Mouse (Mus musculus): Measurements from ENCODE around the gene Epdr1. TPM values are rescaled to one million over a fixed set of nuclear protein-coding genes. Genes with fewer than 3 reads are reported as not detected.

Epdr1 gene
- polyA plus RNA-seq (2015; fragmentation: Nextera tagmentation; extraction: Ambion mirVana), result 9.5 and 10.4 TPM in 2 replicates

GRCm38 (mm10) chr13:19619216-19619927, at the start of gene Epdr1:
Gene Epdr1 (minus strand): TSS chr13:19619927.
- Histone ChIP-seq H3K4me1 (ENCODE audit: control insufficient read depth, low read depth, low read length) (peaks cover 14% of the 10 kb centered on the region), H3K9ac (ENCODE audit: low read depth, low read length) (peak within 1 kb of the TSS; percentile 83), H3K4me2 (ENCODE audit: low read depth, low read length) (peak within 1 kb of the TSS; percentile 94), H3K9me3 (replicated peaks; ENCODE audit: control insufficient read depth, low read length) (no peaks in the 10 kb centered on the region), H3K4me3 (ENCODE audit: low read depth, low read length) (peak within 1 kb of the TSS; percentile 77), H3K27me3 (ENCODE audit: control insufficient read depth, insufficient read depth, low read depth, low read length) (peaks cover 14% of the 10 kb centered on the region), H3K36me3 (ENCODE audit: control insufficient read depth, insufficient read depth) (no peaks in the 10 kb centered on the region), H3K27ac (ENCODE audit: low read length) (peak within 1 kb of the TSS; percentile 68)
- WGBS (ENCODE audit: insufficient replicate concordance), result under 1% methylated on average over 46 of the region's 46 CpGs
- peak; percentile 62 for ATAC-seq (ENCODE audit: low read depth)

DNA sequence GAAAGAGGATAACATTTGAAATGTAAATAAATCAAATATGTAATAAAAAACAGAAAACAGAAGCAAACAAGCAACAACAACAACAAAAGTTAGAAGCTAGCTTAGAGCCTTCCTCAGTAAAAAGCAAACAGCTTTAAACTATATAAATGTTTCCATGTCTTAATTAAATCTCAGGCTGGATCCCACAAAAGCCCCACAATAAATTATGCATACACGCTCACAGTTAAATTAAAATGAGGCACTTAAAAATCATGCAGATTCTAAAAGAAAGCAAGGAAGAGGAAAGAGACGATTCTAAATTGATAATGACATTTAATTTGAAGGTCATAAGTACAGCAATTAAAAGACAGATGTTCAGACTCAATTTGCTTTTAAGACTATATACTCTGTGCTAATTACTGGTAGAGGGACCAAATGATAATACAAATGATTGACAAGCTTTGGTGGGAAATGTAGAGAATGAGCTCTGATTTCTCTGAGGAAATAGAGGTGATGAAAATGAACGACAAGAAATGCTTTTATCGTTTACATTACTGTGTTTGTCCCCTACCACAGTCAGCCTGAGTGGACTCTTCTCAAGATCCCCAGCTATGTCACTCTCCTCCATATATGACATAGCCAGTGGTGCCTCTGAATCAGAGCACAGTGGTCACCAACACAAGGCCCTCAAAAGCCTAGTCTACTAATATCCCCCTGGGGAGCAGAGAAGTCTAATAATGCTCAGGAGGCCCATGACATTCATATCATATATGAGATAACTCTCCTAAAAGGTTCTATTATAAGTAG, 48.8 kb upstream of the Epdr1 start:
- 62% methylated on average over 4 of the region's 4 CpGs for WGBS (ENCODE audit: insufficient replicate concordance)
- Histone ChIP-seq H3K27ac (ENCODE audit: low read length) (no peak overlapping the region), H3K27me3 (ENCODE audit: control insufficient read depth, insufficient read depth, low read depth, low read length) (no peaks in the 10 kb centered on the region), H3K9me3 (replicated peaks; ENCODE audit: control insufficient read depth, low read length) (no peaks in the 10 kb centered on the region), H3K36me3 (ENCODE audit: control insufficient read depth, insufficient read depth) (no peaks in the 10 kb centered on the region), H3K4me1 (ENCODE audit: control insufficient read depth, low read depth, low read length) (no peaks in the 10 kb centered on the region), H3K4me3 (ENCODE audit: low read depth, low read length) (no peak overlapping the region), H3K4me2 (ENCODE audit: low read depth, low read length) (no peak overlapping the region), H3K9ac (ENCODE audit: low read depth, low read length) (no peak overlapping the region)
- ATAC-seq (ENCODE audit: low read depth), result no peak

DNA sequence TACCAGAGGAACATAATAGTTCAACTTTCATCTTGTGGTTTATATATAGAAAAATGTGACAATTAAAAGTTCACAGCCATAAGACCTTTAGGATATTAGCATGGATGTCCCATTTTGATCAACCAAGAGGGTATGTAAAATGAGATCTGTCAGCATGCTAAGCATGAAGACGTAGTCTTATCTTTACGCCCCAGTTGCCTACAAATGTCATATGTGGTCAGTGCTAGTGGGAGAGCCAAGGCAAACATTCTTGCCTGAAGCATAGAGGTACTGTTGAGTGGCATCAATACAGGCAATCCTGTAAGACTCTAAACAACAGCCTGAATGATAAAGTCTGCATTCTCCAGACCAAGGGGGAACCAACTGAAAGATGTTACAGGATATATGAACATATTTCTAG, 32.7 kb upstream of the Epdr1 start:
- no peak overlapping the region for H3K4me2 ChIP-seq (ENCODE audit: low read depth, low read length)
- no peak overlapping the region for H3K9ac ChIP-seq (ENCODE audit: low read depth, low read length)
- peaks cover 7% of the 10 kb centered on the region for H3K4me1 ChIP-seq (ENCODE audit: control insufficient read depth, low read depth, low read length)
- H3K27me3 ChIP-seq (ENCODE audit: control insufficient read depth, insufficient read depth, low read depth, low read length), result no peaks in the 10 kb centered on the region
- H3K4me3 ChIP-seq (ENCODE audit: low read depth, low read length), result no peak overlapping the region
- 39% methylated on average over 2 of the region's 2 CpGs for WGBS (ENCODE audit: insufficient replicate concordance)
- no peaks in the 10 kb centered on the region for H3K9me3 ChIP-seq (replicated peaks; ENCODE audit: control insufficient read depth, low read length)
- no peak overlapping the region for H3K27ac ChIP-seq (ENCODE audit: low read length)
- no peaks in the 10 kb centered on the region for H3K36me3 ChIP-seq (ENCODE audit: control insufficient read depth, insufficient read depth)
- peak; percentile 64 for ATAC-seq (ENCODE audit: low read depth)

- H3K4me1 ChIP-seq (ENCODE audit: control insufficient read depth, low read depth, low read length), result peaks cover 7% of the 10 kb centered on the region
- no peaks in the 10 kb centered on the region for H3K36me3 ChIP-seq (ENCODE audit: control insufficient read depth, insufficient read depth)
- peak; percentile 97 for ATAC-seq (ENCODE audit: low read depth)
- H3K9ac ChIP-seq (ENCODE audit: low read depth, low read length), result no peak overlapping the region
- H3K27me3 ChIP-seq (ENCODE audit: control insufficient read depth, insufficient read depth, low read depth, low read length), result no peaks in the 10 kb centered on the region
- peak overlapping the region; percentile 48; the same call in 1 of the 2 replicates for H3K27ac ChIP-seq (ENCODE audit: low read length)
- H3K4me2 ChIP-seq (ENCODE audit: low read depth, low read length), result peak overlapping the region; percentile 30
- WGBS (ENCODE audit: insufficient replicate concordance), result 28% methylated on average over 2 of the region's 2 CpGs
- no peak overlapping the region for H3K4me3 ChIP-seq (ENCODE audit: low read depth, low read length)
- no peaks in the 10 kb centered on the region for H3K9me3 ChIP-seq (replicated peaks; ENCODE audit: control insufficient read depth, low read length)
These were observed 30.1 kb upstream of the Epdr1 start for GRCm38 (mm10) chr13:19649824-19650223.

GRCm38 (mm10) chr13:19644225-19644624, 24.5 kb upstream of the Epdr1 start:
- WGBS (ENCODE audit: insufficient replicate concordance), result 52% methylated on average over 2 of the region's 2 CpGs
- H3K9me3 ChIP-seq (replicated peaks; ENCODE audit: control insufficient read depth, low read length), result no peaks in the 10 kb centered on the region
- no peak for ATAC-seq (ENCODE audit: low read depth)
- no peak overlapping the region for H3K9ac ChIP-seq (ENCODE audit: low read depth, low read length)
- H3K36me3 ChIP-seq (ENCODE audit: control insufficient read depth, insufficient read depth), result no peaks in the 10 kb centered on the region
- no peak overlapping the region for H3K4me2 ChIP-seq (ENCODE audit: low read depth, low read length)
- H3K27ac ChIP-seq (ENCODE audit: low read length), result no peak overlapping the region
- H3K4me3 ChIP-seq (ENCODE audit: low read depth, low read length), result no peak overlapping the region
- no peaks in the 10 kb centered on the region; the same call in 1 of the 2 replicates for H3K27me3 ChIP-seq (ENCODE audit: control insufficient read depth, insufficient read depth, low read depth, low read length)
- peaks cover 3% of the 10 kb centered on the region for H3K4me1 ChIP-seq (ENCODE audit: control insufficient read depth, low read depth, low read length)

- no peak for ATAC-seq (ENCODE audit: low read depth)
These were observed 23.8 kb upstream of the Epdr1 start for GRCm38 (mm10) chr13:19643519-19643918.

GRCm38 (mm10) chr13:19640203-19640851, 20.6 kb upstream of the Epdr1 start:
- H3K27me3 ChIP-seq (ENCODE audit: control insufficient read depth, insufficient read depth, low read depth, low read length), result no peaks in the 10 kb centered on the region; the same call in 1 of the 2 replicates
- H3K9ac ChIP-seq (ENCODE audit: low read depth, low read length), result no peak overlapping the region
- no peak for ATAC-seq (ENCODE audit: low read depth)
- no peaks in the 10 kb centered on the region for H3K9me3 ChIP-seq (replicated peaks; ENCODE audit: control insufficient read depth, low read length)
- WGBS (ENCODE audit: insufficient replicate concordance), result 69% methylated on average over 2 of the region's 2 CpGs
- H3K4me2 ChIP-seq (ENCODE audit: low read depth, low read length), result no peak overlapping the region
- H3K4me1 ChIP-seq (ENCODE audit: control insufficient read depth, low read depth, low read length), result no peaks in the 10 kb centered on the region
- H3K4me3 ChIP-seq (ENCODE audit: low read depth, low read length), result no peak overlapping the region
- H3K27ac ChIP-seq (ENCODE audit: low read length), result no peak overlapping the region
- H3K36me3 ChIP-seq (ENCODE audit: control insufficient read depth, insufficient read depth), result no peaks in the 10 kb centered on the region

More at GRCm38 (mm10) chr13:19643519-19643918, 23.8 kb upstream of the Epdr1 start:
- Histone ChIP-seq H3K9me3 (replicated peaks; ENCODE audit: control insufficient read depth, low read length) (no peaks in the 10 kb centered on the region), H3K9ac (ENCODE audit: low read depth, low read length) (no peak overlapping the region), H3K4me3 (ENCODE audit: low read depth, low read length) (no peak overlapping the region), H3K36me3 (ENCODE audit: control insufficient read depth, insufficient read depth) (no peaks in the 10 kb centered on the region), H3K4me2 (ENCODE audit: low read depth, low read length) (no peak overlapping the region), H3K27me3 (ENCODE audit: control insufficient read depth, insufficient read depth, low read depth, low read length) (no peaks in the 10 kb centered on the region; the same call in 1 of the 2 replicates), H3K27ac (ENCODE audit: low read length) (no peak overlapping the region), H3K4me1 (ENCODE audit: control insufficient read depth, low read depth, low read length) (no peaks in the 10 kb centered on the region; the same call in 1 of the 2 replicates)
- WGBS (ENCODE audit: insufficient replicate concordance), result 44% methylated on average over 1 of the region's 1 CpGs

DNA sequence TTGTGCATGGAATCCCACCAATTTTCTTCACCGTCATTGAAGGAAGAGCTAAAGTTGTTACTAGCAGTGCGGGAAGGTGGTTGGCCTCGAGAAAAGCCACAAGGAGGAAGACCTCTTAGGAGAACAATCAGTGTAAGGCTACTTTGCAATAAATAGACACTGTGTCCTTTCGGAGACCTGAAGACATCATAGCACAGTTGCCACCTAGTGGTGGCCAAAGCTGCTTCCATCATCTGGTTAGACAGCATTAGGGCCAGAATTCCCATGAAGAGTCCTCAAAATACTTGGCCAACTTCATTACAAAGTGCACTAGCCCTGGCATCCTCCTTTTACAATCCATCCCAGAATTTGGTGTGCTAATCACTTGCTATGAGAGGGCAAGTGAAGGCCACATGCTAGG, 16.4 kb upstream of the Epdr1 start:
- H3K4me3 ChIP-seq (ENCODE audit: low read depth, low read length), result no peak overlapping the region
- no peak overlapping the region for H3K4me2 ChIP-seq (ENCODE audit: low read depth, low read length)
- H3K36me3 ChIP-seq (ENCODE audit: control insufficient read depth, insufficient read depth), result no peaks in the 10 kb centered on the region
- no peak overlapping the region for H3K27ac ChIP-seq (ENCODE audit: low read length)
- 30% methylated on average over 4 of the region's 4 CpGs for WGBS (ENCODE audit: insufficient replicate concordance)
- ATAC-seq (ENCODE audit: low read depth), result 0 out of 2 replicates have a peak, but pooled peaks have one; percentile 27
- no peaks in the 10 kb centered on the region for H3K4me1 ChIP-seq (ENCODE audit: control insufficient read depth, low read depth, low read length)
- no peaks in the 10 kb centered on the region for H3K9me3 ChIP-seq (replicated peaks; ENCODE audit: control insufficient read depth, low read length)
- H3K9ac ChIP-seq (ENCODE audit: low read depth, low read length), result no peak overlapping the region
- H3K27me3 ChIP-seq (ENCODE audit: control insufficient read depth, insufficient read depth, low read depth, low read length), result no peaks in the 10 kb centered on the region
